Mouse (Mus musculus) erythroblast, embryonic 14.5 days (primary cell): ENCODE results near the gene Hc. TPM values are rescaled to one million over a fixed set of nuclear protein-coding genes. Genes with fewer than 3 reads are reported as not detected.

ENCODE experiments used
- H3K27me3 ChIP-seq: 2 replicates; pipeline ENCODE4 v1.6.1; 2012; ENCODE audit warnings: inconsistent platforms; ENCODE audit not compliant: control insufficient read depth
- H3K36me3 ChIP-seq: 2 replicates; pipeline ENCODE4 v1.6.1; 2012; ENCODE audit warnings: mild to moderate bottlenecking, inconsistent platforms; ENCODE audit not compliant: control insufficient read depth
- H3K4me1 ChIP-seq: 2 replicates; pipeline ENCODE4 v1.6.1; 2012; ENCODE audit warnings: inconsistent platforms; ENCODE audit not compliant: control insufficient read depth
- H3K4me3 ChIP-seq: replicated peaks from 2 replicates; pipeline ENCODE3; 2012; ENCODE audit warnings: moderate library complexity, mild to moderate bottlenecking, inconsistent platforms
- H3K9me3 ChIP-seq: 2 replicates; pipeline ENCODE4 v1.6.1; 2012; ENCODE audit warnings: low read length, inconsistent platforms, mixed read lengths; ENCODE audit not compliant: control insufficient read depth
- GATA1 ChIP-seq: IDR thresholded peaks from 2 replicates; pipeline ENCODE4 v1.6.1; 2012; ENCODE audit warnings: low read length, inconsistent platforms, mixed read lengths
- TAL1 ChIP-seq: IDR thresholded peaks from 3 replicates; pipeline ENCODE4 v1.6.1; 2012; ENCODE audit warnings: low read length, inconsistent platforms, mixed read lengths
- polyA plus RNA-seq: library from polyadenylated mRNA; stranded (reverse); fragments of >175 nt; gene quantifications from 2 replicates; pipeline ENCODE4 v1.2.3, GENCODE M21; 2012

Gene Hc
- polyA plus RNA-seq, 1 experiment: not detected

DNA sequence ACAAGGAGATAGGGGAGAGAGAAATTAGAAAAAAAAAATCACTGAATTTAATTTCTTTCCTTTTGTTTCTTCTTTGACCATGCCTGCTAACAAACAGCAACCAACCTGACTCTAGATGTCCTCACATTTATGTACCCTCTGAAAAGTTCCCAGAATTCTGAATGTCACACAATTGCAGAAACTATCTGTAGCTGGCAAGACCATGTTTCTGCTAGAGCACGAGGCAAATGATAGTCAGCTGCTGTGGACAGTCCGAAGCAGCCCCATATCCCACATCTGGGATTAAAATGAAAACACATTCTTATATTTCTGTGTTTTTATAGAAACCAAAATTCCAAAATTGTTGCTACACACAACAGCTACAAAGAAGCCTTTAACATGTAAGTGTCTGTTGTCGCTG is 40.2 kb upstream of the Hc start, which contains the start of gene AI182371:
Gene AI182371, minus strand, starts transcription at position 101 of the 400 bp plus-strand sequence.
- no peak for TF ChIP-seq GATA1
- no peak for TF ChIP-seq TAL1
- Histone ChIP-seq H3K36me3 (no peaks in the 10 kb centered on the region), H3K4me1 (no peaks in the 10 kb centered on the region; the same call in 1 of the 2 replicates), H3K9me3 (0 out of 2 replicates have a peak, but pooled peaks cover 2% of the 10 kb centered on the region), H3K27me3 (no peaks in the 10 kb centered on the region), H3K4me3 (no peak within 1 kb of the TSS)

DNA sequence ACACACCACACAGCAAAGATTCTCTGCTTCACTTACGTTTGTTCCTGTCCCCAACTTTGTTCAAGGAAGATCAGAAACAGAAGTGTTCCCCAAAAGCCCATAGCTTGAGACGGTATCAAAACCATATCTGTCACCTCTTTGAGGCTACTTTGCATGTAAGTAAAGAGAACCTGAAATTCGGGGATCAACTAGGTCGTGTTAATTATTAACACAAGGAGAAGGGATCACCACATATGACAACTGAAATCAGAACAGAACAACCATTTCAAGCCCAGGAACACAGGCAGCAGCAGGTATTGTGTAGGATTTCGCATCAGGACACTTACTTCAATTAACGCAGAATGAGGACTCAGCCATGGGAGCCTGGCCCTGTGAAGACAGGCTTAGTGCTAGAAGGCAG is 39.3 kb upstream of the Hc start:
- TF ChIP-seq GATA1: no peak
- TF ChIP-seq TAL1: no peak
- Histone ChIP-seq H3K9me3 (0 out of 2 replicates have a peak, but pooled peaks cover 2% of the 10 kb centered on the region), H3K4me1 (no peaks in the 10 kb centered on the region; the same call in 1 of the 2 replicates), H3K4me3 (no peak overlapping the region), H3K36me3 (no peaks in the 10 kb centered on the region), H3K27me3 (no peaks in the 10 kb centered on the region)

- Histone ChIP-seq H3K36me3 (no peaks in the 10 kb centered on the region; the same call in 1 of the 2 replicates), H3K4me1 (no peaks in the 10 kb centered on the region), H3K4me3 (no peak overlapping the region), H3K27me3 (no peaks in the 10 kb centered on the region), H3K9me3 (no peaks in the 10 kb centered on the region)
- TF ChIP-seq TAL1: no peak
- no peak for TF ChIP-seq GATA1
Observed at GRCm38 (mm10) chr2:35087418-35087817, 26.2 kb upstream of the Hc start.

DNA sequence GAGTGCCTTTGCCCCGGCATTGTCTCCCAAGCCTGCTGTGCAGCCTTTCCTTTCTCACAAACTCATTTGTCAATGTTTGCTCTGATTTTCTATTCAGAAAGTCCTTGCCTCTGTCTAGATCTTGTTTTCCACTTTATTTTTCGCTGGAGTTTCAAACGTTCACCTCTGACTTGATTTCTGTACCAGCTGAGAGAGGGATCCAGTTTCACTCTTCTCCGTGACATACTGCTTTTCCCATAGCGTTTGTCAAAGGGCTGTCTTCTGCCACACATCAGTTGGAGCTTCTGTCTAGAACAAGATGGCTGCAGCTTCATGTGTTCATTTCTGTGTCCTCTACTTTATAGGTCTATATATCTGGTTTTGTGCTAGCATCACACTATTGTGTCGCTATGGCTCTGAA is 17.9 kb upstream of the Hc start:
- H3K4me3 ChIP-seq: no peak overlapping the region
- no peaks in the 10 kb centered on the region for H3K27me3 ChIP-seq
- no peaks in the 10 kb centered on the region for H3K4me1 ChIP-seq
- no peaks in the 10 kb centered on the region for H3K9me3 ChIP-seq
- no peak for TF ChIP-seq GATA1
- no peak for TF ChIP-seq TAL1
- no peaks in the 10 kb centered on the region; the same call in 1 of the 2 replicates for H3K36me3 ChIP-seq

GRCm38 (mm10) chr2:35074328-35074727 is 13.1 kb upstream of the Hc start:
- Histone ChIP-seq H3K27me3 (no peaks in the 10 kb centered on the region), H3K36me3 (no peaks in the 10 kb centered on the region), H3K9me3 (no peaks in the 10 kb centered on the region), H3K4me1 (no peaks in the 10 kb centered on the region), H3K4me3 (no peak overlapping the region)
- TF ChIP-seq GATA1 (no peak), TAL1 (no peak)

- H3K4me1 ChIP-seq: no peaks in the 10 kb centered on the region
- H3K9me3 ChIP-seq: no peaks in the 10 kb centered on the region
- no peak overlapping the region for H3K4me3 ChIP-seq
- TF ChIP-seq GATA1 (no peak), TAL1 (no peak)
- no peaks in the 10 kb centered on the region for H3K36me3 ChIP-seq
- H3K27me3 ChIP-seq: no peaks in the 10 kb centered on the region
Observed at GRCm38 (mm10) chr2:35072547-35072946, 11.3 kb upstream of the Hc start.

DNA sequence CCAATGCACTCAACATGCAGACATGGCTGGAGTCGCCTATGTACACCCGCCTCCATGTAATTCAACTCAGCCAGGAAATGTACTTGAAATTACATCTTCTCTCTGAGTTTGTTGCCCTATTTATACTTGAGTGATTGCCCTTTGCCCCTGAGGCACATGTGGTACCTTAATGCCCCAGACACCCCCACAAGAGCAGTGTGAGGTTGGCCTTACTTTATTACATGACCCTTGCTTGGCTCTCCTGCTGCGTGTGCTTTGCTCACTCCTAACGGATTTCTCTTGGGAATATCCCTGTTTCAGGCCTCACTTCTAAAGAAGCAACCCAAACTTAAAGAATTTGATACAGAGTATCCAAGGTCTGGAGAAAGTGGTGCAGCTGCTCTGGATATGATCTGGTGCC is 9.0 kb upstream of the Hc start:
- Histone ChIP-seq H3K27me3 (no peaks in the 10 kb centered on the region), H3K36me3 (no peaks in the 10 kb centered on the region), H3K4me3 (no peak overlapping the region), H3K4me1 (0 out of 2 replicates have a peak, but pooled peaks cover 3% of the 10 kb centered on the region), H3K9me3 (no peaks in the 10 kb centered on the region)
- TF ChIP-seq TAL1 (no peak), GATA1 (no peak)

GRCm38 (mm10) chr2:35069124-35069523 is 7.9 kb upstream of the Hc start:
- H3K9me3 ChIP-seq: no peaks in the 10 kb centered on the region
- 0 out of 2 replicates have a peak, but pooled peaks cover 3% of the 10 kb centered on the region for H3K4me1 ChIP-seq
- H3K36me3 ChIP-seq: no peaks in the 10 kb centered on the region
- TF ChIP-seq GATA1: no peak
- no peak overlapping the region for H3K4me3 ChIP-seq
- no peaks in the 10 kb centered on the region for H3K27me3 ChIP-seq

DNA sequence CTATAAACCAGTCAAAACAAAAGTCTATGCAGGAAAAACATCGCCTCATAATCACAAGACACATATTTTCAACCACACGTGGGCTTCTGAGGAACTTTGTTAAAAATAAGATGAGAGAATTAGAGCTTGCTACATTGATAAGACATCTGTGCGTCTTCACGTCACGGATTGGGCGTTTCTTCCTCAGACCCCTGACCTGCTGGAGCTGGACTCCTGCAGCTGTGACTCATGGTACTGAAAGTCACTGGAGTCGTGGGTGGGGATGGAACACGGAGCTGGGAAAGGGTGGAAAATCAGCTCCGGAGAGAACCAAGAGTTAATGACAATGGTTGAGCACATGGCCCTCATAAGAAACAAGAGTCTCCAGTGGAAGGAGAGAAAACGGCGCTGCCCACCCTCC is 5.9 kb upstream of the Hc start:
- 0 out of 2 replicates have a peak, but pooled peaks cover 3% of the 10 kb centered on the region for H3K4me1 ChIP-seq
- H3K9me3 ChIP-seq: no peaks in the 10 kb centered on the region
- TF ChIP-seq TAL1: no peak
- TF ChIP-seq GATA1: no peak
- no peaks in the 10 kb centered on the region for H3K36me3 ChIP-seq
- no peak overlapping the region for H3K4me3 ChIP-seq
- no peaks in the 10 kb centered on the region for H3K27me3 ChIP-seq

DNA sequence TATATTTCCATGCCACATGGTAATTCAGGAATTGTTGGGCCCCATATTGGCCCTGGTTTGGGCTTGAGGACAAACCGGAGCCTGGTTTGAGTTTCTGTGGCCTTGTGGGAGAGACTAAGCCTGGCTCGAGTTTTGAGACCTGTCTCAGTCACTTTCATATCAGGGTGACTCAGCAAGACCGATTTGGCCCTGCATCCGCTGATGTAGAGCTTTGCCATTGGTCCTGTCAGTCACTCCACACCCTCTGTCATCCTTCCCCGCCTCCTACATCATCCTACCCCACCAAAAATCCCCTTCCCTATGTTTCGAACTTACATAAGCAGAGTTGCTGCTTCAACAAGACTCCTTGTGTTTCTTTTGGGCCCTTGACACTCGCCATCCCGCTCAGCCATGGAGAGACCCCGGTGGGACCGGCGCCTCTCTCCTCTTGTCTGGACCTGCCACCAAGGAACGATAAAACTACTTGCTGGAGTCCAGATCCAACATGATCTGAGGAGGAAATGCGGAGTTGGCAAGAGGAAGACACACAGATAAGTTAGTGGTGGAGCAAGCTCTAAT is 5.4 kb upstream of the Hc start:
- Histone ChIP-seq H3K4me1 (0 out of 2 replicates have a peak, but pooled peaks cover 3% of the 10 kb centered on the region), H3K4me3 (no peak overlapping the region), H3K27me3 (no peaks in the 10 kb centered on the region), H3K36me3 (no peaks in the 10 kb centered on the region), H3K9me3 (no peaks in the 10 kb centered on the region)
- TF ChIP-seq GATA1: no peak
- TF ChIP-seq TAL1: no peak
